Mouse (Mus musculus): ENCODE results near the gene Drosha.

- TF ChIP-seq GATA1 (IDR thresholded peaks at IDR 0.05; ENCODE audit: low read length): no peak
- TF ChIP-seq TAL1 (IDR thresholded peaks at IDR 0.05; ENCODE audit: low read length): no peak
Observed at GRCm38 (mm10) chr15:12849373-12849772, 24.8 kb downstream of the Drosha start.

Measured in erythroblast, embryonic 14.5 days (primary cell).